Mouse (Mus musculus): ENCODE results near the gene Hist3h2a.
"Not testable (repeated sequence)": the region's sequence is repeated elsewhere in the genome, so short reads cannot be mapped to it uniquely, and the experiment has no call there.

Hist3h2a gene

DNA sequence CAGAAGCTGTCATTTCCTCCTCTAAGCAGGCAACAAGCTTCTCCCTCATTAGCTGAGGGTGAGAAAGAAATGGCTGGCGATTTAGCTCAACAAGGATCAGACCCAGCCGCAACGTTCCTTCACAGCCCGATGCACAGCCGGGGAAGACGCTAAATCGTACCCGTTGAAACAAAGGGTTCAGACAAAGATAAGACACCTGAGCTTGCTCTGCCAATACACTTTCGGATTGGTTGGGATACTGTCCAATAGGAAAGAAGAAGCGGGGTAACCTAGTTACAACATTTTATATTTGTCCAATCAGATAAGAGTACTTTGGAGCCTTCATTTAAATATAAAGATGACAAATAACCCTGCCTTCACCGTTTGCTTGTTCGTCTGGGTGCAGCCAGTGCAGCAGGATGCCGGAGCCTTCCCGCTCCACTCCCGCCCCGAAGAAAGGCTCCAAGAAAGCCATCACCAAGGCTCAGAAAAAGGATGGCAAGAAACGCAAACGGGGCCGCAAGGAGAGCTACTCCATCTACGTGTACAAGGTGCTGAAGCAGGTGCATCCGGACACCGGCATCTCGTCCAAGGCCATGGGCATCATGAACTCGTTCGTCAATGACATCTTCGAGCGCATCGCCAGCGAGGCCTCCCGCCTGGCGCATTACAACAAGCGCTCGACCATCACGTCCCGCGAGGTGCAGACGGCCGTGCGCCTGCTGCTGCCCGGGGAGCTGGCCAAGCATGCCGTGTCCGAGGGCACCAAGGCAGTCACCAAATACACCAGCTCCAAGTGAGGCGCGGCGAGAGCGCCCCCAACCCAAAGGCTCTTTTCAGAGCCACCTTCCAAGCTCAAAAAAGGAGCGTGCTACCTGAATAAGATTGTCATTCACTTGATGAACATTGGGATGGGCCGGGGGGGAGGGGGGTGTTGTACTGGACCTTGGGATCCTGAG lies 5.7 kb upstream of the Hist3h2a start, which contains the start of gene Hist3h2ba:
Hist3h2ba (plus strand) TSS at position 379 of the 938 bp plus-strand sequence.
- peak; percentile 97 for DNase-seq

DNA sequence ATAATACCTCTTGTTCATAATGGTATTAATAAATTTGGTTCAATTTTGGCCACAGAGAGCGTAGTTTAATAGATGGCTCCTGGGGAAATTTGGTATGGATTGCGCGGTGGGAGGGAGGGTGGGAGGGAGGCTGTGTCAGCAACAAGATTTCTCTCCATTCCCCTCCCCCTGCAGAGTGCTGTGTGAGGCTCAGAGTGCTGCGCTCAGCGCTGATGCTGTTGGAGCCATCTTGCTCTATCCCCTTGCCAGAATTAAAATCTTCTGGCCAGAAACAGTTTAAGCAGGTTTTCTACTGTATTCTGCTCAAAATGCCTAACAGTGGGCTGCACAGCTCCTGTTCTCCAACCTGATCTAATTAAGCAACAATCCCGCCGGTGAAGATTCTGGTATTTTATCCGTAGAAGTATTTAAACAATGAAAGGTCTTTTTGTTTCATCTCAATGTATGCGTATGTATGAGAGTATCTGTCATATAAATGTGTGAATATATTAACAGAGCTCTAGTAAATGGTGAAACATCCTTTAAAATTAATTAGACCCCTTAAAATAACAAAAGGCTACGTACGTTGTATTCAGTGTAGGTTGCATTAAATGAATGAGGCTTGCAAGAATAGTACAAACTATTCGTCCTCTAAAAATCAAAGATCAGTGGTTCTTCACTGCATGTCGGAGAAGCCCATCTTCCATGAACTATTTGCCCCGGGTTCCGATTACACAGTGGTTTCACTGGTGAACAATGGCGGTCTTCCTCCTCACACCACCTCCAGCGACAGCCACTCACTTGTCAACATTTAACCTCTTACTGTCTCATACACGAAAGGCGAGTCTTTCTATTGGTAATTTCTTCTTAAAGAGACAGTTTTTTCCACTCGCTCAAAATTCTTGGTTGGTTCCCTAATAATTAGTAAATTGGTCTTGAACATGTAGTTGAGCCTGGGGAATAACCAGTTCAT lies 4.7 kb upstream of the Hist3h2a start:
- no peak for DNase-seq

DNA sequence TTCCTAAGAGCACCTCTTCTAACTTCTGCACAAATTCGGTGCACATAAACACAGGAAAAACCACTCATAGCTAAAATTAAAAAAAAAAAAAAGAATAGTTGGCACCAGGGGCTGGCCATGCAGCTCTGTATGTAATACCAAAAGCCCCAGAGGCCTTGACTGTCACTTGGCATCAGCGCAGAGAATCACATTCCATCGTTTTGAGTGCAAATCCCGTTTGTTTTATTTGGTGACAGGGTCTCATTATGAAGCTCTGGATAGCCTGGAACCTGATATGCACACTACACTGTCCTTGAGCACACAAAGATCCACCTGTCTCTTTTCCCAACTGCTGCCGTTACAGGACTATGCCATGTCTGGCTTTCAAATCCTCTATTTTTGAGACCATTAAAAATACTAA lies 3.3 kb upstream of the Hist3h2a start:
- no peak for DNase-seq

DNA sequence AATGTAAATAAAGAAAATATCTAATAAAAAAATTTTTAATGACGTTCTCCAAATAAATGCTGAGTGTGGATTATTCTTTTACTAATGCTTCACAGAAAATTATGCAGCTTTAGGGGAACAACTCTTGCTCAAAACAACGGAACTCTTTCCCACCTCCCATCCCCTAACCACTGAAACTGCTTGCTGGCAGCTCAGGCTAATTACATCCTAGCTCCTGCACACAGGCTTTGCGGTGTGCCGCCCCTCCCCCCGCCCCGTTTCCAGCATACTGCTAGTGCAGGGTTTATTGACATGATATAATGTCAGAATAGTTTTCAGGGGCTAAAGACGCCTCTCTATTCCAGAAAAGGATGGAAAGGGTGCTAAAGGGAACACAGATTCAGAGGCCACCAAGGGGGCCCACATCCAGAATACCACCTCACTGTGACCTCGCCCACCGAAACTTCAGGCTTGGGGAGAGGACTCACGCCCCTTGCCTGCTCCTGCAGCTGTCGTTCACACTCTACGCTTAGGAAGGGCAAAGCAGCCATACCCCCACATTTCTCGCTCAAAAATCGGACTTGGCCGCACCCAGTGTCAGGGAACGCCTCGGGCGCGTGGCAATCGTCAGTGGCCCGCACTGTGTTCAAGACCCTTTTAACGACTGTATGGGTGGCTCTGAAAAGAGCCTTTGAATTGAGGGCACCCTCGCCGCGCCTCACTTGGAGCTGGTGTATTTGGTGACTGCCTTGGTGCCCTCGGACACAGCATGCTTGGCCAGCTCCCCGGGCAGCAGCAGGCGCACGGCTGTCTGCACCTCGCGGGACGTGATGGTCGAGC lies 925 bp upstream of the Hist3h2a start:
- DNase-seq, result no peak

DNA sequence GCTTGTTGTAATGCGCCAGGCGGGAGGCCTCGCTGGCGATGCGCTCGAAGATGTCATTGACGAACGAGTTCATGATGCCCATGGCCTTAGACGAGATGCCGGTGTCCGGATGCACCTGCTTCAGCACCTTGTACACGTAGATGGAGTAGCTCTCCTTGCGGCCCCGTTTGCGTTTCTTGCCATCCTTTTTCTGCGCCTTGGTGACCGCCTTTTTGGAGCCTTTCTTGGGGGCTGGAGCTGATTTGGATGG lies 390 bp upstream of the Hist3h2a start:
- DNase-seq, result not testable (repeated sequence)

DNA sequence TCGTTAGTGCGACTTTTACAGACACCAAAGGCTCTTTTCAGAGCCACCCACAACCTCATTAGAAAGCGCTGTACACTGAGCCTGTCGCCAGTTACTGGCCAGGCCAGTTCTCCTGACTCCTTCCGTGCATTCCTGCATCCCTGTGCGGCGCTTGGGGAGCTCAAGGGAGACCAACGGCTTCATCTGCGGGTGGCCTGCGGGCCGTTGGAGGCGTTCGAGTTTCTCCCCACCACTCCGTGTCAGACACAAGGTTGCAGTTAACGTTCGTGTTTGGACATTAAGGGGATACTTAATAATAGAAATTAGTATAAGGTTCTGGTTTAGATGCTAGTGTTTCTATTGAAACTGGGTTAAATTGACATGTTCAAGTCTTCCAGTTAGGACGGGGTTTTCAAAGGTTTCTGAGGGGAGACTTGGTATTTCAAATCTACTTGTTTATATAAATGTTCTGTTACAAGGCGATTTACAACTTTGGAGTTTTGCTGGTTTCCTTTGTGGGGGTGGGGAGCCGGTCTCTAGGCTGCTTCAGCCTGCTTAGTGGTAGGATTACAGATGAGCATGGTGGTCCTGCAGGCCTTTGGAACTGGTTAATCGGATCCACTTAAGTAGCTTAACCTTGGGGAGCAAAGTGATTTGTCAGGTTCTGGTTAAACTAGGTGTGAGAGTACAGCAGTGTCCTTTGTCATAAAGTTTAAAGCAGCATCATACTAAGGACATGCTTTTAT lies 820 bp downstream of the Hist3h2a start:
- DNase-seq, result no peak

DNA sequence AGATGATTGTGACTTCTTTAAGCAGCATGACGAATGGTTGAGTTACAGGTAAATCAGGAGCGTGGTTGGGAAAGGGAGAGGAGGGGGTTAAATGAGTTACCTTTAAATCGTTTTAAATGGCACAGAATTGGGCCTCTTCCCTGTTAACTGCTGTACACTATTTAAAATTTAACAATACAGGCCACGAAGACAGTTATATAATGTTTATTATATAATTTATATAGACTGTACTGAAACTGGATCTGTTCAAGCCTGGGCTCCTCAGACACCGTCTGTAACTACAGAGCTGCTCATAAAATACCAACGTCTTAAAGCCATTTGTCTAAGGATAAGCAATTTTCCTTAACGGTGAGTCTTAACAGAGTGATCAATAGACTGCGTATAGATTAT lies 1.4 kb downstream of the Hist3h2a start:
- DNase-seq, result peak; percentile 28

DNA sequence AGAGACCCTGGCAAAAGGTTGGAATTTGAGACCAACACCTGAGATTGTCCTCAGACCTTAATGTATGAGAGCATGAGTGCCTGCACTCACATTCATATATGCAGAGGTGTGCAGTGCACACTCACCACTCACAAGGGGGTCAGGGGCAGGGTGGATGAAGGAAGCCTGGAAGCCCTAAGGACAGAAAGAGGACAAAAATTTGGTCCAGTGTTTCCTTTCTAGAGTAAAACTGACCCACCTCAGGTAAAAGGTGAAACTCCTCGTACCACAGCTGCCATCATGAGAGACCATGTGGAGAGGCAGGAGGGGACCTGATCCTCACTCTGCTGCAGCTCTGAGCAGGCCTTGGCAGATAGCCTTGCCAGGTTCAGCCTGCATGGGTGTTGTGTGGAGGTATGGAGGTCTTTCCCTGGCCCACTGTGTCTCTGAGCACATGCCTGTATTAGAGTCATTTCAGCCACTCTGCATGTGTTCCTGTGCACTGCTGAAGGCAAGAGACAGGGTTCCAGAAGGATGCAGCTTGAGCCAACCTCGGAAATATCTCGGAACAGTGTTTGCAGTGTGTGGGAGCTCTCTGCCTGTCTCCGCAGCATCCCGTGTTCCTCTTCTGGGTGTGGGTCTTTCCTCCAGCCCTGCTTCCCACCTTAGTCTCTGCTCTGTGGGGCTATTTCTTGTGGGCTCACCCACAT lies 2.9 kb downstream of the Hist3h2a start:
- peak; percentile 86 for DNase-seq

DNA sequence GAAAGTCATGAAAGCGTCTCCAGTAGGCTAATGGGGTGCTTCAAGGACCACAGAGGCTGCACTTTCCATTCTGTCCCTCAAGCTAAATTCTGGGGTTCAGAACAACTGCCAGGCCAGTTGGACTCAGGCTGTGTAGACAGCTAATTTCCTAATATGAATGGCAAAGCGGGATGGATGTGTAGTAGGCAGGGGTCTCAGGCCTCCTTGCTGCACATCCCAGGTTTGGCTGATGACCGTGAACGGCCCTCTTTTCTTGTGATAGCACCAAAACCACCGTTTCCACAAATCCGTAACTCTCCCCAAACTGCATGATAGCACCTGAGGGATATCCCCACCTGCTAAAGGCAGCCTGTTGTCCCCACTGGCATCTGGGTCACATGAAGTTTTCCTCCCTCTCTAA lies 4.1 kb downstream of the Hist3h2a start:
- DNase-seq, result peak; percentile 67

DNA sequence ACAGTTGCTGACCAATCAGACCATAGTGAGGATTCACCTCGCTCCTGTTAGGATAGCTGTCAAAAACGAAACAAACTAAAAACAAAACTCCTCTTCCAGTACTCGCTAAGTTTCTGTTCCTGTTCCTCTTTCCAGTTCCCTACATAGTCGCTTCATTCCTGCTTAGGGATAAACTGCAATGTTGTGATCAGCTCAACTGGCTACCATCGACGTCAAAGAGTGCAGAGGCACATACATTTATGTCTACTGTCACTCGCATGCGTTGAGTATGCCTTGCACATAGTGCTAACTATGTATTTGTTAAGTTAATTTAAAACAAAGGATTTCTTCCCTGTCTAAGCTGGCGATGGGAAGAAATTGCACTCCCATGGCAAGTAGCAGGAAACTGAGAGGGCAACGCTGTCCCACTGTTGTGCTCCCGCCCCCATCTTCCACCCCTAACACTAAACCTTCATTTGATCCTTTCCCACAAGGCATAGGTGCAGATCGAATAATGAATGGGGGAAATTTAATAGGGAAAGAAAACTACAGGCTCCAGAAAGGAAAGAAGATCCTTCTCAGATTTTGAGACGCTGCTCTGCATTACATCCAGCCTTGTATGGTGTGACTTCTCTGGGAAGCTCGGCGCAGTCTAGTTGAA lies 4.8 kb downstream of the Hist3h2a start:
- peak; percentile 88 for DNase-seq

DNA sequence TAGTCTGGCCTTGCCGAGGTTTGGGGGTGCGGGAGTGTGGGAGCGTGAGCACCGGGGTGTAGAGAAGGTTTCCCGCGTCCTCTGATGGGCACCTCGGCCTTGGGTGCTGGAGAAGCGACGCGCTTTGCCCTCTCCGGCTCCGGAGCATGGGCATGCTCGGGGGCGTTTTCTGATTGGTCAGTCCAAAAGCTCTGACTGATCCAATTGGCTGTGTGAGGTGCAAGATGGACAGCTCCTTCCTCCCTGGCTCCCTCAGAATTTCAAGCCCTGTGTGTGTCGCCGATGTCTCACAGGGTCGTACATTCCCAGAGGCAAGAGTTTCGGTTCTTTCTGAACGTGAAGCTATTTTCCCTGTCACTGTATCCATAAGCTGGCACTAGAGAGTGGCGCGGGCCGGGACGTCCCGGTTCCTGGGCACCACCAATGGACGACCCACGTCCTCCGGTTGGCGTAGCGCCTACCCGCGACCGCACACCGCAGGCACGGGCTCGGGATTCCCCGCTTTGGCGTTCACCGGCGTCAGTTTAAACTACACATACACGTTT lies 5.5 kb downstream of the Hist3h2a start:
- peak; percentile 99 for DNase-seq

DNA sequence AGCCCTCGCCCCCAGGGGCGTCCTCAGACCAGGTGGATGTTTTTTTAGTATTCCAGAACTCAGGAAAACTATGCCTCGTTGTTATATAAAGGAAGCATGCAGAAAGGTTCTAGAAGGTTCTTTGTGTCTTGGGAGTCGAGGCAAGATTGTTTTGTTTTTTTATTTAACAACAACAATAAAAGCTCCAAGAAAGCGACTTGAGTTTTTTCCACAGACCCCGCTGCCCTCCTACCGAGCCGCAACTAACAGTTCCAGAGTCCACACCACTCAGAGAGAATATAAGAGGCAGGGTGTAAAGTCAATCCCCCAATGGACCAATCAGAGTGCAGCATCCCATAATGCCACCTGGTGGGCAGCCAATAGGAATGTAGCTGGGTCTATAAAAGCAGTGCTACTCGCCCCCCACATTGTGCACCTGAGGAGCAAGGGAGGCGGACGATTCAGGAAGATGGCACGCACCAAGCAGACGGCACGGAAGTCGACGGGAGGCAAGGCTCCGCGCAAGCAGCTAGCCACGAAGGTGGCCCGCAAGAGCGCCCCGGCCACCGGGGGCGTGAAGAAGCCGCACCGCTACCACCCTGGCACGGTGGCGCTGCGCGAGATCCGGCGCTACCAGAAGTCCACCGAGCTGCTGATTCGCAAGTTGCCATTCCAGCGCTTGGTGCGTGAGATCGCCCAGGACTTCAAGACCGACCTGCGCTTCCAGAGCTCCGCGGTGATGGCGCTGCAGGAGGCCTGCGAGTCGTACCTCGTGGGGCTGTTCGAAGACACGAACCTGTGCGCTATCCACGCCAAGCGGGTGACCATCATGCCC lies 7.1 kb downstream of the Hist3h2a start:
- DNase-seq, result peak; percentile 91

DNA sequence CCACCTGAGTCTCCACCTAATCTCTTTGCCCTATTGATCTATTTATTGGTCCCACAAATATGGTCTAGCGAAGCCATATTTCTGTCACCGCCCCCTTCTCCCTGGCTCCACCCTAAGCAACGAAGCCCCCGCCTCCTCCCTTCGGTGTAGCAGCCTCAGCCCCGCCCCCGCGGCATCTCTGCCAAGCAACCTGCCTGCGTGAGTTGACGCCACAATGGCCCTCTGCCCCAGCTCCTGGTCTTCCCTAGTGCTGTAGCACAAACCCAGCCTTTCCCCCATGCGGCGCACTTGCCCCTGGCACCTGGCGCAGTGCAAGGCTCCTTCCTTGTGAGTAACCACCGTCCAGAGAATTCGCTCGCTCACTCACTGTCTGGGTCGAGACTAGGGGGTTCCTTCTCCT lies 9.1 kb downstream of the Hist3h2a start:
- DNase-seq, result peak; percentile 94

DNA sequence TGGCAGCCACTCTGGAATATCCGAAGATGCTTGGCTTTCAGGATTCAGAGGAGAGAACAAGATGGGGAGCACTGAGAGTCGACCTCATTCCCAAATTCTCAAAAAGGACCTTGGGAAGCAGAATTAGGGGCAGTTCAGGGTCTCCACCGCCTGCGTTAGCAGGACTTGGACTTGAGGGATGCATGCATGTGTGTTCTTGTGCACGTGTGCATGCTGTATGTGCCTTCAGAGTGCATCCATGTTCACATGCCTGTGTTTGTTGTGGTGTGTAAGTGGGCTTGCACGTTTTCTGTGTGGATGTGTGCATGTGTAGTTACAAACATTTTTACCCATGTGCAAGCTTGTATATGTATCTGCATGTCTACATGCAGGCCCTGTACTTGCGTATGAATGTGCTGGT lies 9.7 kb downstream of the Hist3h2a start:
- peak; percentile 64 for DNase-seq

DNA sequence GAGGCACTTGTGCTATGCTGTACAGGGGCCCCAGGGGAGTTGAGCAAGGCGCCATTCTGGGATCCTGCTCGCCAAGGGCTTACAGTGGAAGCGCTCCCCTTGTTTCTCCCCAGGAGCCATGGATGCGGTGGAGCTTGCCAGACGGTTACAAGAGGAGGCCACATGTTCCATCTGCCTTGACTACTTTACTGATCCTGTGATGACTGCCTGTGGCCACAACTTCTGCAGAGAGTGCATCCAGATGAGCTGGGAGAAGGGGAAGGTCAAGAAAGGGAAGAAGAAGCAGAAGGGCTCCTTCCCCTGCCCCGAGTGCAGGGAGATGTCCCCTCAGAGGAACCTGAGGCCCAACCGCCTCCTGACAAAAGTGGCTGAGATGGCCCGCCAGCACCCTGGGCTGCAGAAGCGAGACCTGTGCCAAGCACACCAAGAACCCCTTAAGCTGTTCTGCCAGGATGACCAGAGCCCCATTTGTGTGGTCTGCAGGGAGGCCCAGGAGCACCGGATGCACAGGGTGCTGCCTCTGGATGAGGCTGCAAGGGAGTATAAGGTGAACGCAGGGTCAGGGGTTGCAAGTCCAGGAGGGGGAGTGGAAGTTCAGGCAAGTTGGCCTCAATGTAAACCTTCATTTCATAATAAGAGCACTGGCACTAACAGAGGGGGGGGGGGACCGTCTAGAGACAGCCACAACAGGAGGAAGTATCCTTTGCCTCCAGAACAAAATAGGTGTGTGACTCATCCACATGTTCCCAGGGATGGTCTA lies 10.7 kb downstream of the Hist3h2a start:
- peak; percentile 91 for DNase-seq

DNA sequence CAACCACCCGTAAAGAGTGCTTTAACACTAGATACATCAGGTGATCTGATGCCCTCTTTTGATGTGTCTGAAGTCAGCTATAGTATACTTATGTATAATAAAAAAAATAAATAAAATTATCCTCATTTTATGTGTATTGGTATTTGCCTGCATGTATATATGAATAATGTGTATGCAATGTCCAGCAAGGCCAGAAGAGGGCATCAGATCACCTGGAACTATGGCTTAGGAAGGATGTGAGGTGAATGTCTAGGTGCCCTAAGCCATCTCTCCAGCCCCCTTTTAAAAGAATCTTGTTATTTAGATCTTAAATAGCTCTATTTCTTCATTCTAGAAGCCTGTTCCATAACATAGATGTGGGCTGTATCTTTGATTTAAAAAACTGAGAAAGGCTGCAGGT lies 12.9 kb downstream of the Hist3h2a start:
- DNase-seq, result peak; percentile 22

DNA sequence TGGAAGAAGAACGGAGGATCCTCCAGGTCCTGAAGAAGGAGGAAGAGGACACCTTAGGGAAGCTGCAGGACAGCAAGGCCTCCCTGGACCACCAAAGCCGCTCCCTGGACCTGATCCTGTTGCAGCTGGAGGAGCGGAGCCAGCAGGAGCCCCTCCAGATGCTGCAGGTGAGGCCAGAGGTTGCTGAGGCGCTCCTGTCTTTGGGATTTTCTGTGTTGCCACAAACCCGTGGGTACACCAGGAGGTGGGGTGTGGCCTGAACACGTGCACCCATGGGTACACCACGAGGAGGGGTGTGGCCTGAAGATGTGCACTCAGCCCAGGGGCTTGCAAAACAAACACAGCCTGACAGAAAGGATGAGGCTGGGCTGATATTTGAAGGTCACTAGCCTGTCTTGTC lies 14.1 kb downstream of the Hist3h2a start:
- peak; percentile 91 for DNase-seq

DNA sequence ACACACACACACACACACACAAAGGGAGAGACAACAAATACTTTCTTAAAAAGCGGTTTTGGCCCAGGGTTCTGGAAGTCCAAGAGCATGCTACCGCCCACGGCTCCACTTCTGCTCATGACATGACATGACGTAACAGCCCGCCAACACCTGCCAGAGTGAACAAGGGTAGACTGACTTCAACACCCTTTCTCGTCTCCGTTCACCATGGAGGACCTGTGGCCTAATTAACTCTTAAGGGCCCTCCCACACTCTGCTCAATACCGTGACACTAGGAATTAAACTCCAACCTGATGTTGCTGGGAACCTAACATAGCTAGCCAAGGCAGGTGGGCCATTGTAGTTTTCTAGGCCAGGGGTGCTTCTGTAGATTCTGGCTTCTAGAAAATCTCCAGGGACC lies 14.5 kb downstream of the Hist3h2a start:
- peak; percentile 66 for DNase-seq

DNA sequence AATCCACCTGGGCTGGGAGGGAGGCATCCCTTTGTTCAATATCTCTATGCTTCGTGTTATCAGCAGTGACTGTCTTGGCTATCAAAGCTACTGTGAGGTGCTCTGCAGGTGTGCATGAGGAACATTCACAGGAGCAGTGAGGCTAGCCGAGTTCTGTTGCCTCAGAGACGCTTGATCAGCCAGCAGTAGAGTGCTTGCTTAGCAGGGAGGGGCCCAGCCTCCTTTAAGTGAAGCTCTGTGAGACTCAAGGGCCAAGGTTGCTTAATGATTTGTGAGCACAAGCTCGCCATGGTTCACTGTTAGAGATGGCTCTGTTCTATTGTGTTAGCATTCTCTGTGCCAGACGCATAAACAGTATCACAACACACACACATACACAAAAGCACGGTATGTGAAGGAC lies 15.2 kb downstream of the Hist3h2a start:
- no peak for DNase-seq
